Mouse (Mus musculus): ENCODE data around the gene Fbf1. TPM values are rescaled to one million over a fixed set of nuclear protein-coding genes. Genes with fewer than 3 reads are reported as not detected.

The Fbf1 gene
- polyA plus RNA-seq, 1 experiment, result 37.8 TPM

- Histone ChIP-seq H3K9me3 (no peaks in the 10 kb centered on the region), H3K4me3 (replicated peaks) (peak overlapping the region; percentile 95), H3K27me3 (replicated peaks) (peaks cover 21% of the 10 kb centered on the region), H3K36me3 (replicated peaks; ENCODE audit: low read length) (peaks cover 41% of the 10 kb centered on the region), H3K4me1 (peaks cover 74% of the 10 kb centered on the region)
- TF ChIP-seq FLI1 (IDR thresholded peaks at IDR 0.05; ENCODE audit: low read length) (no peak), GATA1 (IDR thresholded peaks at IDR 0.05; ENCODE audit: borderline replicate concordance, low read length) (no peak)
Observed at GRCm38 (mm10) chr11:116111067-116111466, 56.9 kb downstream of the Fbf1 start.

GRCm38 (mm10) chr11:116110540-116110939 is 57.4 kb downstream of the Fbf1 start:
- Histone ChIP-seq H3K27me3 (replicated peaks) (peaks cover 21% of the 10 kb centered on the region), H3K9me3 (no peaks in the 10 kb centered on the region), H3K4me3 (replicated peaks) (peak overlapping the region; percentile 95), H3K4me1 (peaks cover 79% of the 10 kb centered on the region), H3K36me3 (replicated peaks; ENCODE audit: low read length) (peaks cover 46% of the 10 kb centered on the region)
- TF ChIP-seq GATA1 (IDR thresholded peaks at IDR 0.05; ENCODE audit: borderline replicate concordance, low read length) (no peak), FLI1 (IDR thresholded peaks at IDR 0.05; ENCODE audit: low read length) (no peak)

- TF ChIP-seq FLI1 (IDR thresholded peaks at IDR 0.05; ENCODE audit: low read length), result no peak
- no peak for TF ChIP-seq GATA1 (IDR thresholded peaks at IDR 0.05; ENCODE audit: borderline replicate concordance, low read length)
- peak overlapping the region; percentile 95 for H3K4me3 ChIP-seq (replicated peaks)
- H3K9me3 ChIP-seq, result no peaks in the 10 kb centered on the region
- peaks cover 21% of the 10 kb centered on the region for H3K27me3 ChIP-seq (replicated peaks)
- H3K36me3 ChIP-seq (replicated peaks; ENCODE audit: low read length), result peaks cover 48% of the 10 kb centered on the region
- H3K4me1 ChIP-seq, result peaks cover 83% of the 10 kb centered on the region
Observed at GRCm38 (mm10) chr11:116110131-116110530, 57.8 kb downstream of the Fbf1 start.

GRCm38 (mm10) chr11:116109441-116110081 is 58.4 kb downstream of the Fbf1 start:
- peaks cover 21% of the 10 kb centered on the region for H3K27me3 ChIP-seq (replicated peaks)
- no peaks in the 10 kb centered on the region for H3K9me3 ChIP-seq
- H3K36me3 ChIP-seq (replicated peaks; ENCODE audit: low read length), result peaks cover 48% of the 10 kb centered on the region
- peaks cover 89% of the 10 kb centered on the region for H3K4me1 ChIP-seq
- TF ChIP-seq FLI1 (IDR thresholded peaks at IDR 0.05; ENCODE audit: low read length), result no peak
- peak overlapping the region; percentile 95 for H3K4me3 ChIP-seq (replicated peaks)

GRCm38 (mm10) chr11:116108464-116109137 is 59.4 kb downstream of the Fbf1 start:
- peaks cover 93% of the 10 kb centered on the region for H3K4me1 ChIP-seq
- H3K9me3 ChIP-seq, result no peaks in the 10 kb centered on the region
- peaks cover 21% of the 10 kb centered on the region for H3K27me3 ChIP-seq (replicated peaks)
- H3K36me3 ChIP-seq (replicated peaks; ENCODE audit: low read length), result peaks cover 42% of the 10 kb centered on the region
- H3K4me3 ChIP-seq (replicated peaks), result peak overlapping the region; percentile 95
- TF ChIP-seq GATA1 (IDR thresholded peaks at IDR 0.05; ENCODE audit: borderline replicate concordance, low read length), result no peak
- TF ChIP-seq FLI1 (IDR thresholded peaks at IDR 0.05; ENCODE audit: low read length), result no peak

GRCm38 (mm10) chr11:116107777-116108285 is 60.1 kb downstream of the Fbf1 start:
- H3K9me3 ChIP-seq, result no peaks in the 10 kb centered on the region
- H3K4me1 ChIP-seq, result peaks cover 96% of the 10 kb centered on the region
- peak overlapping the region; percentile 46 for H3K4me3 ChIP-seq (replicated peaks)
- TF ChIP-seq GATA1 (IDR thresholded peaks at IDR 0.05; ENCODE audit: borderline replicate concordance, low read length) (no peak), FLI1 (IDR thresholded peaks at IDR 0.05; ENCODE audit: low read length) (no peak)
- peaks cover 21% of the 10 kb centered on the region for H3K27me3 ChIP-seq (replicated peaks)
- H3K36me3 ChIP-seq (replicated peaks; ENCODE audit: low read length), result peaks cover 42% of the 10 kb centered on the region

GRCm38 (mm10) chr11:116106963-116107776 is 60.8 kb downstream of the Fbf1 start:
- no peak for TF ChIP-seq FLI1 (IDR thresholded peaks at IDR 0.05; ENCODE audit: low read length)
- TF ChIP-seq GATA1 (IDR thresholded peaks at IDR 0.05; ENCODE audit: borderline replicate concordance, low read length), result no peak
- Histone ChIP-seq H3K27me3 (replicated peaks) (peaks cover 21% of the 10 kb centered on the region), H3K36me3 (replicated peaks; ENCODE audit: low read length) (peaks cover 42% of the 10 kb centered on the region), H3K4me1 (peaks cover 97% of the 10 kb centered on the region), H3K4me3 (replicated peaks) (peak overlapping the region; percentile 38), H3K9me3 (no peaks in the 10 kb centered on the region)

- no peak for TF ChIP-seq FLI1 (IDR thresholded peaks at IDR 0.05; ENCODE audit: low read length)
- no peak for TF ChIP-seq GATA1 (IDR thresholded peaks at IDR 0.05; ENCODE audit: borderline replicate concordance, low read length)
- peaks cover 33% of the 10 kb centered on the region for H3K36me3 ChIP-seq (replicated peaks; ENCODE audit: low read length)
- H3K4me3 ChIP-seq (replicated peaks), result no peak overlapping the region
- no peaks in the 10 kb centered on the region for H3K9me3 ChIP-seq
- peaks cover 21% of the 10 kb centered on the region for H3K27me3 ChIP-seq (replicated peaks)
- peaks cover 97% of the 10 kb centered on the region for H3K4me1 ChIP-seq
Observed at GRCm38 (mm10) chr11:116106154-116106962, 61.6 kb downstream of the Fbf1 start.

- H3K4me1 ChIP-seq, result peaks cover 100% of the 10 kb centered on the region
- no peak overlapping the region for H3K4me3 ChIP-seq (replicated peaks)
- H3K9me3 ChIP-seq, result no peaks in the 10 kb centered on the region
- H3K36me3 ChIP-seq (replicated peaks; ENCODE audit: low read length), result peaks cover 34% of the 10 kb centered on the region
- H3K27me3 ChIP-seq (replicated peaks), result peaks cover 14% of the 10 kb centered on the region
- TF ChIP-seq FLI1 (IDR thresholded peaks at IDR 0.05; ENCODE audit: low read length) (no peak), GATA1 (IDR thresholded peaks at IDR 0.05; ENCODE audit: borderline replicate concordance, low read length) (no peak)
Observed at GRCm38 (mm10) chr11:116105065-116105464, 62.9 kb downstream of the Fbf1 start.
